ENCODE assay signal across 13 mouse cellular contexts in genomic region chr17:11819506-11819905, GRCm38 (mm10).
"Had no signal": no experiment of that assay in that cellular context is flagged by ENCODE, and none has a peak within 500 bp of the region (broad histone marks: within the 10 kb centered on the region; RNA-seq: fewer than 3 reads in every experiment).

No protein-coding gene starts in this region.

- DNase-seq: lung, adult 18-20 months; lung, embryonic 14.5 days; lung, postnatal 10 days; lung, postnatal 4 days; midbrain, embryonic 14.5 days; retina, postnatal 1 day; right cerebral cortex, adult 18-20 months; right cerebral cortex, postnatal 14 days; right cerebral cortex, postnatal 4 days; spleen, adult 18-20 months; thymus, adult 18-20 months; thymus, postnatal 14 days; thymus, postnatal 36 days had no signal
